Mouse (Mus musculus) forebrain, embryonic 15.5 days (tissue): ENCODE data around the gene Hist1h4d. TPM values are rescaled to one million over a fixed set of nuclear protein-coding genes. Genes with fewer than 3 reads are reported as not detected.
"Not testable (repeated sequence)": the region's sequence is repeated elsewhere in the genome, so short reads cannot be mapped to it uniquely, and the experiment has no call there.

Experiments used
- ATAC-seq: fragments of 200-750 bp; cut with Nextera tagmentation; replicated peaks from 2 replicates; pipeline ENCODE4 v1.8.0; 2017; ENCODE audit warnings: mild to moderate bottlenecking, moderate TSS enrichment, moderate library complexity
- H3K27ac ChIP-seq: fragments of 300-500 bp; sonication (generic); replicated peaks from 2 replicates; pipeline ENCODE4 v1.5.1; 2015; ENCODE audit warnings: mild to moderate bottlenecking, inconsistent platforms
- H3K27me3 ChIP-seq: fragments of 300-500 bp; sonication (generic); 2 replicates; pipeline ENCODE4 v1.6.1; 2015; ENCODE audit warnings: inconsistent platforms
- H3K36me3 ChIP-seq: fragments of 300-500 bp; sonication (generic); 2 replicates; pipeline ENCODE4 v1.6.1; 2015; ENCODE audit warnings: mild to moderate bottlenecking, inconsistent platforms
- H3K4me1 ChIP-seq: fragments of 300-500 bp; sonication (generic); 2 replicates; pipeline ENCODE4 v1.6.1; 2015; ENCODE audit warnings: inconsistent platforms
- H3K4me2 ChIP-seq: fragments of 300-500 bp; sonication (generic); replicated peaks from 2 replicates; pipeline ENCODE4 v1.6.1; 2015; ENCODE audit warnings: mild to moderate bottlenecking, inconsistent platforms
- H3K4me3 ChIP-seq: fragments of 300-500 bp; sonication (generic); 2 replicates; pipeline ENCODE4 v1.5.1; 2015; ENCODE audit warnings: mild to moderate bottlenecking, inconsistent platforms
- H3K9ac ChIP-seq: fragments of 300-500 bp; sonication (generic); replicated peaks from 2 replicates; pipeline ENCODE4 v1.6.1; 2015; ENCODE audit warnings: mild to moderate bottlenecking, inconsistent platforms
- H3K9me3 ChIP-seq: fragments of 300-500 bp; sonication (generic); 2 replicates; pipeline ENCODE4 v1.6.1; 2016; ENCODE audit warnings: inconsistent platforms
- WGBS: fragments of 180-500 bp; shearing (Covaris S2); methylation state at CpG from one replicate; pipeline ENCODE4 v1.1.7; 2015; ENCODE audit warnings: mixed read lengths; 5-methylcytosine and 5-hydroxymethylcytosine counted together
- microRNA-seq: library from miRNA; unstranded; fragments of <30 nt; microRNA quantifications from one replicate; pipeline ENCODE4, GENCODE M21; 2016
- polyA plus RNA-seq: library from polyadenylated mRNA; unstranded; fragments of >200 nt; fragmentation: Nextera tagmentation; extraction: Ambion mirVana; gene quantifications from 2 replicates; pipeline ENCODE4 v1.2.1, GENCODE M21; 2015

Gene Hist1h4d
- polyA plus RNA-seq, 1 experiment from 2014 or later, result 76.0 TPM

DNA sequence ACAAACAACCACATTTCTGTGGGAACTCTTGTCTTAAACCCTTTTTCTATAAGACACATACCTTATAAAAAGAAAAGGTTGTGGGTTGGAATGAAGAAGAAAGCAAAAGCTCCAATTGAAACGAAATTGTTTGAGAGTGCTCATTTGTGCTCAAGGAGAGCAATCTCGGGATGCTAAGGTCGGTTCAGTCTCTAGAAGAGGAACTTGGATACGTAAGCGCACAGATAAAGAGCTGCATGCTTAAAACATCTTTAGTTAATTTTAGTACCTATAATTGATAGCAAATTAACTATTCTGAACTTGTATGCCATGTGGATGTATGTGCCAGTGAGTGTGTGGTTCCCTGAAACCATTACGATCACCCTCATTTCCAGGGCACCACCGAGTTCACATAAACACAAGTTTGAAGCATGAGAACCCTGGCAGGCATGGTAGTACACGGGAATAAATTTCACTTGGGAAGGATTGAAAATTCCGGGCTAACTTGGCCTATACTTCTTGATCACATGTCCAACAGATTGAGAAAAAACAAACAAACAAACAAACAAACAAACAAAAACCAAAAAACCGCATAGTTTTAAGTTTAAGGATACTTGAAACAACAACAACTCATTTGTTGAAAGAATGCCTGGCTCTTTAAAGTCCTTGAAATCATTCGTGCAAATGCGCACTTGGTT lies 38.8 kb downstream of the Hist1h4d start:
- Histone ChIP-seq H3K4me3 (peak overlapping the region; percentile 69), H3K4me1 (peaks cover 25% of the 10 kb centered on the region), H3K36me3 (no peaks in the 10 kb centered on the region), H3K9ac (peak overlapping the region; percentile 51), H3K9me3 (no peaks in the 10 kb centered on the region), H3K27me3 (no peaks in the 10 kb centered on the region), H3K4me2 (peak overlapping the region; percentile 96), H3K27ac (peak overlapping the region; percentile 94)
- WGBS, result 42% methylated on average over 12 of the region's 12 CpGs
- no peak for ATAC-seq

DNA sequence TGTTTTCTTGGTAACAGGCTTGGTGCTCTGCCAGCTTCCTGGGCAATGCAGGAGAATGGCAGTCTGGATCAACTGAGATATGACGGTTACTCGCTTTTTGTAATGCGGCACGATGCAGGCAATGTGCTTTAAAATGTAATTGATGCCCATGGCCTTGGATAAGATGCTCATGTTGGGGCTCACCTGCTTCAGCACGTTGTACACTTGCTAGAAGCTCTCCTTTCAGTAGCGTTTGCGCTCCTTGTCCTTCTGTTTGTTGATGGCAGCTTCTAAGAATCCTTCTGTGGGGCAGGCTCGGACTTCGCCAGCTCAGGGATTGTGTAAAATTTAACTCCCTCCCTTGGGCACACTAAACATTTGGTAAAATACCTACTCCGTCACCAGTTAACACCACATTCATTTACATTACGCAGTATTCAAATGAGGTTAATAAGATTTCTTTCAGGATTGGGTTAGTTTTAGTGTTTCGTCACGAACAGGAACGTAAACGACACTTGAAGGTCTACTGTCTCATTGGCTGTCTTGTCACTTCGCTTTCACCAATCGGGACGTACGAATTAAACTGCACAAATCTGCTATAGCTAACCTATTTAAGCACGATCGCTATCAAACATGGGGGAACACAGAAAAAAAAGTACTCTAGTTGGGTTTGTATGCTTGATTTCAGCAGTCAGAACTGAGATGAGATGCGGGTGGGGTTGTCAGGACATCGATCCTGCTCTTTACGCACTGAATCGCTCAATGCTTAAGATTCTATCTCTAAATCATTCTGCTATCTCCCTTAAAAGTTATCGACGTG lies 39.5 kb downstream of the Hist1h4d start, which contains the start of gene Hist1h2be:
Gene Hist1h2be (minus strand): TSS at position 392 of the 799 bp plus-strand sequence.
- under 1% methylated on average over 27 of the region's 27 CpGs for WGBS
- peak; percentile 91 for ATAC-seq

DNA sequence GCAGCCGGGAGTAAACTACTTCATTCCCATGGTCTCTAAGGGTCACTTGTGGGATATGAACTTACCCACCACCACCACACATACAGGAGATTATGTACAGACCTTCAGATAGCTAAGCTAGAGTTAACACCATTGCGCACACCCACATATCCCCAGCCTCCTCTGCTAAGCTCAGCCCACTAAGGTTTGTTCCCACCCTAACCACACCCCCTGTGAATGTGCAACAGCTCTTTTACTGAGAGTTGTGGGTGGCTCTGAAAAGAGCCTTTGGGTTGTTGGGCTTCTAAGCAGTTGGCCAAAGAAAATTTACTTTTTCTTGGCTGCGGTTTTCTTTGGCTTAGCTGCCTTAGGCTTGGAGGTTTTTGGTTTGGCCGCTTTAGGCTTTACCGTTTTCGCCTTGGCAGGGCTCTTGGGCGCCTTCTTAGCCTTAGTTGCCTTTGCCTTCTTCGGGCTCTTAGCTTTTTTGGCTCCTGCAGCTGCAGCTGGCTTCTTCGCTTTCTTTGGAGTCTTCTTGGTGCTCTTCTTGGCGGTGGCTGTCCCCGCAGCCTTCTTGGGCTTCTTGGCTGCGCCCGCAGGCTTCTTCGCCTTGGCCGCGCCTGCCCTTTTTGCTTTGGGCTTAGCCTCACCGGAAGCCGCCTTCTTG lies 40.3 kb downstream of the Hist1h4d start:
- Histone ChIP-seq H3K4me2 (peak overlapping the region; percentile 96), H3K9me3 (no peaks in the 10 kb centered on the region), H3K36me3 (no peaks in the 10 kb centered on the region), H3K27me3 (no peaks in the 10 kb centered on the region), H3K27ac (peak overlapping the region; percentile 94), H3K4me1 (peaks cover 25% of the 10 kb centered on the region), H3K9ac (peak overlapping the region; percentile 85), H3K4me3 (peak overlapping the region; percentile 69)
- WGBS, result under 1% methylated on average over 18 of the region's 18 CpGs
- ATAC-seq, result peak; percentile 91

More for the DNA sequence above, 39.5 kb downstream of the Hist1h4d start, which contains the start of gene Hist1h2be:
- Histone ChIP-seq H3K9ac (peak within 1 kb of the TSS; percentile 85), H3K27ac (peak within 1 kb of the TSS; percentile 94), H3K4me2 (peak within 1 kb of the TSS; percentile 96), H3K4me1 (peaks cover 25% of the 10 kb centered on the region), H3K27me3 (no peaks in the 10 kb centered on the region), H3K9me3 (no peaks in the 10 kb centered on the region), H3K36me3 (no peaks in the 10 kb centered on the region), H3K4me3 (peak within 1 kb of the TSS; percentile 69)

DNA sequence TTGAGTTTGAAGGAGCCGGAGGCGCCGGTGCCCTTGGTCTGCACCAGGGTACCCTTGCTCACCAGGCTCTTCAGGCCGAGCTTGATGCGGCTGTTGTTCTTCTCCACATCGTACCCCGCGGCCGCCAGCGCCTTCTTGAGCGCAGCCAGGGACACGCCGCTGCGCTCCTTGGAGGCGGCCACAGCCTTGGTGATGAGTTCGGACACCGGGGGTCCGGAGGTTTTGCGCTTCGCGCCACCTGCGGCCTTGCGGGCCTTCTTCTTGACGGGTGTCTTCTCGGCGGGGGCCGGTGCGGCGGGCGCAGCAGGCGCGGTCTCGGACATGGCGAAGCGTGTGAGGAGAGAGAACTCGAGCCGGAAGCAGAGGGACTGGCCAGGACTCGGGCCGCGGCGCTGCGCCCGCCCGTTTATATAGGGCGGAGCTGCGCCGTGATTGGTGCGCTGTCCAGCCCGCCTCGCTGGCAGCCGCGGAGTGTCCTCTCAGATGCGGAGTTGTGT lies 40.8 kb downstream of the Hist1h4d start, which contains the start of gene Hist1h1e:
Gene Hist1h1e (minus strand): TSS at position 384 of the 497 bp plus-strand sequence.
- H3K9ac ChIP-seq, result peak within 1 kb of the TSS; percentile 85
- H3K4me2 ChIP-seq, result peak within 1 kb of the TSS; percentile 96
- WGBS, result under 1% methylated on average over 53 of the region's 53 CpGs
- peak within 1 kb of the TSS; percentile 69 for H3K4me3 ChIP-seq
- peaks cover 25% of the 10 kb centered on the region for H3K4me1 ChIP-seq
- not testable (repeated sequence) for H3K36me3 ChIP-seq, H3K27me3 ChIP-seq, H3K9me3 ChIP-seq
- peak; percentile 91 for ATAC-seq
- H3K27ac ChIP-seq, result peak within 1 kb of the TSS; percentile 94

DNA sequence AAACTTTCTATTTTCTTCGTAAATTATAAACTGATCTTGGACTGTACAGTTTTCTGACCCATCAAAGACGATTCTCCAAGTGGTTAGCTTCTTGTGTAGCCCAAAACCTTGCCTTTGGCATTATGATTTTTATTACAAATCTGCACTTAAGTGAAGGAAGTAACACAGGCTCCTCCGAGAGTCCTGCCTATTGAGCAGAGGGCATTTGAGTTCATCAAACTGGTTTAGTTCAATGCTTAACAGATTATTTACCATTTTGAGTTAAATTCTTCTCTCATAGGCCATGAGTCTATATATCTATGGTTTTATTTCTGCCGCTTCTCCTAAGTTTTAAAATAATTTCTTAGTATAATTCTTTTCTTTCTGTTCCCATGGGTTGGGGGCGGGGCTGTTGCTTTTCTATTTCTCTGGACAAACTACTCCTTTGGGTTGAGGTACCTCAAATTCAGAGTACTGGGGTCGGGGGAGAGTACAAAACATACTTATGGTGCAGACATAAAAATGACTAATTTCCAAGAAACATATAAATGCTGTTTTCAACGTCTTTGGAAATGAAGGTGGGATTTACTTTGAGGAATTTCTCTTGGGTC lies 41.6 kb downstream of the Hist1h4d start:
- H3K9me3 ChIP-seq, result no peaks in the 10 kb centered on the region
- no peak for ATAC-seq
- H3K27me3 ChIP-seq, result no peaks in the 10 kb centered on the region
- H3K27ac ChIP-seq, result peak overlapping the region; percentile 94
- H3K4me3 ChIP-seq, result peak overlapping the region; percentile 69
- 29% methylated on average over 7 of the region's 7 CpGs for WGBS
- peak overlapping the region; percentile 96 for H3K4me2 ChIP-seq
- H3K9ac ChIP-seq, result peak overlapping the region; percentile 85; the same call in 1 of the 2 replicates
- peaks cover 25% of the 10 kb centered on the region for H3K4me1 ChIP-seq
- no peaks in the 10 kb centered on the region for H3K36me3 ChIP-seq

DNA sequence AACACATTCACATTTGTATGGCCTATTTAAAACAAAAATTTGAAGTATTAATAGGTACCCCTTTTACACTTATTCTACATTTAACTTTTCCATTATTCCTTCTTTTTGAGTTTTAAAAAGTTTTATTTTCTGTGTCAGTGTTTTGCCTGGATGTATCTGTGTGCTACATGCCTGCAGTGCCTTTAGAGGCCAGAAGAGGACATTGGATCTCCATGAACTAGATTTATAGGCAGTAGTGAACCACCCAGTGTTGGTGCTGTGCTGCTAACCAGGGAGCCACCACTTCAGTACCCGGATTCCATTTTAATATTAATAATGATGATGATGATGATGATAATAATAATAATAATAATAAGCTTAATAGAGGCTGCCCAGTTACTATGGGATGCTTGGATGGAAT lies 49.3 kb downstream of the Hist1h4d start:
- H3K27me3 ChIP-seq, result no peaks in the 10 kb centered on the region
- no peaks in the 10 kb centered on the region for H3K4me1 ChIP-seq
- no peak for ATAC-seq
- H3K4me3 ChIP-seq, result no peak overlapping the region
- no peak overlapping the region for H3K27ac ChIP-seq
- H3K36me3 ChIP-seq, result no peaks in the 10 kb centered on the region
- H3K9ac ChIP-seq, result no peak overlapping the region
- WGBS, result 51% methylated on average over 1 of the region's 1 CpGs
- no peak overlapping the region for H3K4me2 ChIP-seq
- no peaks in the 10 kb centered on the region for H3K9me3 ChIP-seq

Small RNA genes lying within 50 kb of the gene (microRNA-seq; reads per million reads assigned to microRNA genes)
- not detected for gene Gm44297
- gene Gm44359, result not detected
- gene Gm44394, result not detected

Other genes starting within 250 kb of the Hist1h4d start
- gene Zfp322a, start 212.4 kb upstream of the Hist1h4d start, polyA plus RNA-seq, result 58.3 and 60.9 TPM in 2 replicates
- 13.0 and 13.2 TPM in 2 replicates for gene Abt1, start 157.7 kb upstream of the Hist1h4d start, polyA plus RNA-seq
- gene Btn1a1, start 115.7 kb upstream of the Hist1h4d start, polyA plus RNA-seq, result 0.05 and 0.08 TPM in 2 replicates
- gene Btn2a2, start 92.7 kb upstream of the Hist1h4d start, polyA plus RNA-seq, result 0.11 TPM in 1 of 2 replicates, not detected in the other
- 4.9 and 6.0 TPM in 2 replicates for gene Hist1h4h, start 50.5 kb upstream of the Hist1h4d start, polyA plus RNA-seq
- gene Hist1h2af, start 47.7 kb upstream of the Hist1h4d start, polyA plus RNA-seq, result 2.8 and 6.7 TPM in 2 replicates
- gene Hist1h3g, start 46.2 kb upstream of the Hist1h4d start, polyA plus RNA-seq, result 2.7 and 3.4 TPM in 2 replicates
- gene Hist1h2bh, start 38.2 kb upstream of the Hist1h4d start, polyA plus RNA-seq, result 0.37 and 0.59 TPM in 2 replicates
- gene Hist1h3f, start 37.5 kb upstream of the Hist1h4d start, polyA plus RNA-seq, result 0.46 and 0.94 TPM in 2 replicates
- 0.70 and 0.73 TPM in 2 replicates for gene Hist1h4f, start 29.9 kb upstream of the Hist1h4d start, polyA plus RNA-seq
- gene Hist1h1d, start 28.3 kb upstream of the Hist1h4d start, polyA plus RNA-seq, result 0.23 and 0.25 TPM in 2 replicates
- 2.6 and 2.7 TPM in 2 replicates for gene Hist1h3e, start 19.2 kb upstream of the Hist1h4d start, polyA plus RNA-seq
- 48.1 and 55.0 TPM in 2 replicates for gene Hist1h2ae, start 10.4 kb upstream of the Hist1h4d start, polyA plus RNA-seq
- 4.7 and 5.6 TPM in 2 replicates for gene Hist1h2bg, start 10.2 kb upstream of the Hist1h4d start, polyA plus RNA-seq
- gene Hist1h2bf, start 7.4 kb upstream of the Hist1h4d start, polyA plus RNA-seq, result 1.6 and 2.9 TPM in 2 replicates
- gene Hist1h2ad, start 7.2 kb upstream of the Hist1h4d start, polyA plus RNA-seq, result 1.5 and 2.0 TPM in 2 replicates
- gene Hist1h3d, start 5.8 kb upstream of the Hist1h4d start, polyA plus RNA-seq, result 4.5 and 5.1 TPM in 2 replicates
- gene Hist1h2be, start 39.5 kb downstream of the Hist1h4d start, polyA plus RNA-seq, result 1.9 and 2.5 TPM in 2 replicates
- 11.6 and 13.7 TPM in 2 replicates for gene Hist1h1e, start 41.0 kb downstream of the Hist1h4d start, polyA plus RNA-seq
- gene Hist1h2ac, start 102.3 kb downstream of the Hist1h4d start, polyA plus RNA-seq, result 1.0 and 1.1 TPM in 2 replicates
- 33.7 and 35.6 TPM in 2 replicates for gene Hist1h2bc, start 102.6 kb downstream of the Hist1h4d start, polyA plus RNA-seq
- 0.20 TPM in 1 of 2 replicates, not detected in the other for gene Hist1h1t, start 114.2 kb downstream of the Hist1h4d start, polyA plus RNA-seq
- 3.7 and 4.4 TPM in 2 replicates for gene Hist1h4c, start 116.9 kb downstream of the Hist1h4d start, polyA plus RNA-seq
- 2.0 and 3.4 TPM in 2 replicates for gene Hfe, start 129.3 kb downstream of the Hist1h4d start, polyA plus RNA-seq
- 22.8 and 24.6 TPM in 2 replicates for gene Hist1h1c, start 157.2 kb downstream of the Hist1h4d start, polyA plus RNA-seq
- 3.9 and 4.1 TPM in 2 replicates for gene Hist1h3c, start 164.0 kb downstream of the Hist1h4d start, polyA plus RNA-seq
- gene Hist1h2bb, start 165.1 kb downstream of the Hist1h4d start, polyA plus RNA-seq, result 1.8 and 2.0 TPM in 2 replicates
- 26.0 and 31.2 TPM in 2 replicates for gene Hist1h2ab, start 169.5 kb downstream of the Hist1h4d start, polyA plus RNA-seq
- gene Hist1h3b, start 170.7 kb downstream of the Hist1h4d start, polyA plus RNA-seq, result 7.9 and 11.7 TPM in 2 replicates
- 2.8 and 3.8 TPM in 2 replicates for gene Hist1h4b, start 175.4 kb downstream of the Hist1h4d start, polyA plus RNA-seq
- 0.38 TPM in 1 of 2 replicates, not detected in the other for gene Hist1h4a, start 179.6 kb downstream of the Hist1h4d start, polyA plus RNA-seq
- 2.7 and 3.2 TPM in 2 replicates for gene Hist1h3a, start 180.8 kb downstream of the Hist1h4d start, polyA plus RNA-seq
- 1.5 TPM in 2 replicates for gene Hist1h1a, start 182.1 kb downstream of the Hist1h4d start, polyA plus RNA-seq
- gene Trim38, start 188.3 kb downstream of the Hist1h4d start, polyA plus RNA-seq, result 0.11 TPM in 1 of 2 replicates, not detected in the other
- not detected in 2 replicates for gene Slc17a2, start 225.4 kb downstream of the Hist1h4d start, polyA plus RNA-seq